Mouse (Mus musculus) liver, adult 2 months (tissue): ENCODE measurements around the gene Ap3s2.

Source experiments
- CTCF ChIP-seq: fragments of 200-500 bp; IDR thresholded peaks from 2 replicates; pipeline ENCODE4 v1.5.1; 2011; ENCODE audit warnings: low read depth, low read length, control low read depth
- POLR2A ChIP-seq: fragments of 200-500 bp; IDR thresholded peaks from 2 replicates; pipeline ENCODE4 v1.6.1; 2011; ENCODE audit warnings: low read length, control low read depth; ENCODE audit not compliant: insufficient read depth; ENCODE audit errors: extremely low read depth

DNA sequence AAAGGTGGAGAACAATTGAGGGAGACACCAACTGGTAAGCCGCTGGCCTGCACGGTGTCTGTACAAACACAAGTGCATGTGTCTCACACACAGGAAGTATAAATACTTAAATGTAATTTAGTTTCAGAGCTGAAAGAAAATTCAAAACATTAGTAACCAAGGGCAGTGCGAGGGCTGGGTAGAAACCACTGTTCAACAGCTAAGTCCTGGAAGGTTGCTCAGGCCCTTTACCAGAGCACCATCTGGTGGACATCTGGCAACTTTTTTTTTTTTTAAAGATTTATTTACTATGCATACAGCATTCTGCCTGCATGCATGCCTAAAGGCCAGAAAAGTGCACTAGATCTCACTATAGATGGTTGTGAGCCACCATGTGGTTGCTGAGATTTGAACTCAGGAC lies 5.9 kb downstream of the Ap3s2 start:
- peak; percentile 35; the same call in 1 of the 2 replicates for TF ChIP-seq CTCF
- no peak for TF ChIP-seq POLR2A
